Mouse (Mus musculus) natural killer cell, adult 2 months (primary cell): ENCODE results near the gene Tnf.

Experiments
- DNase-seq, 2 experiments: peaks; one replicate each; pipeline ENCODE4 v3.0.0; 2022; ENCODE audit warnings: low spot score in 2 of 2

The Tnf gene

DNA sequence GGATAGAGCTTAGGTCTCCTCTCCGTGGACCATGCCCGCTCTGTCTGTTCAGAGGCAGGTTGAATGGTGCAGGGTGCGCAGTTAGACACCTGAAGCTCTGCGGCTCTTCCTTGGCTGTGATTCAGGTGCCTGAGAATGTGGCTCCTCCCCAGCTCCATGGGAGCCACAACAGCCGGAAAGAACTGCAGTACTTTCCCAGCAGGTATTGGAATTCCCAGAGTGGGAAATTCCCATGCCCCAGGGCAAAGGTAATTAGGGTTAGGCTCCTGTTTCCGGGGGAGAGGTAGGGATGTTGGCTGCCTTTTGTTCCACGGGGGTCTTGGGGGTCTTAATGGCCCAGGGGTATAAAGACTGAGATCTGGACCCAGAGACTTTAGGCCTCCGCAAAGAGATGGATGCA is 2.9 kb downstream of the Tnf start:
- no peak for DNase-seq

DNA sequence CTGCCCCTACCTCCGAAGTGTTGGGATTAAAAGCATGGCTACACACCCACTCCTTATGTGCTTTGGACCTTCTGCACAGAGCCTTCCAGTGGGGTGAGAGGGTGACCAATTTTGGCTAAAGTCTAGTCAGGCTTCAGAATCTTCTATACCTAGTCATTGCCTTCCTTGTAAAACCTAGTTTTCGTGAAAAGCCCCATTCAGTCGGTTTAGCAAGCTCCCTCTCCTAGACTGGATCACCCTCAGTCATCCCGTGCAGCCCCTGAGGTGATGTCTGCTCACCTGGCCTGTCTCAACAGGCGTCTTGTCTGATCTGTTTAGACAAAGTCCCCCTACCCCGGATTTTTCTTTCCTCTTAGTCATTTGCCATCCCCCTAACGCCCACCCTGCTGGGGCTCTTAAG is 3.8 kb downstream of the Tnf start:
- DNase-seq: no peak

DNA sequence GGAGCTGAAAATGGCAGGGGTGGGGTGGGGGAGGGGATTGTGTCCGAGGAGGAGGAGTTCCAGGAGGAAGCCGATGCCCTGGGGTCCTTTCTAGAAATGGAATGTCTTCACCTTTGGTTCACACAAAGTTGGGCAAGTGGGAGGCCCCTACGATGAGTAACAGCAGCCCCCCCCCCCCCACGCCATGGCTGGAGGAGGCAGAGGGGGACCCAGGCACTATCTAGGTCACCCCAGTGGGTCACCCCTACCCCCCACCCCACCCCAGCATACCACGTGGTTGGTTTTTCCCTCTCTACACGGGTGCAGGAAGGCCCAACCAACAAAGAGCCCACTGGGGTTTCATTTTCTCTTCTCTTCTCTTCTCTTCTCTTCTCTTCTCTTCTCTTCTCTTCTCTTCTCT is 4.7 kb downstream of the Tnf start:
- no peak for DNase-seq

DNA sequence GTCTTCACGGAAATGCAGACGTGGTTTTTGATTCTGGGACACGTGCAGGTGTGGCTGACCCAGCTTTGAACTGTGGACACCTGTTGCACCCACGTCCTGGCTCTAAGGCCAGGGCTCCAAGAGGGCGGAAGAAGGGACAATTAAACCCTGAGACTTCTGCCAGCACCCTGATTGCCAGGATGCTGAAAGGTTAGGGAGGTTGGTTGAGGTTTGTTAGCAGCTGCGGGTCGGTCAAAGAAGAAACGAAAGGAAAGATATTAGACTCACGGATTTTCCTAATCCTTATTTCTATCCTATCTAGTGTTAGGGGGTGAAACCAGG is 5.5 kb downstream of the Tnf start:
- no peak for DNase-seq

DNA sequence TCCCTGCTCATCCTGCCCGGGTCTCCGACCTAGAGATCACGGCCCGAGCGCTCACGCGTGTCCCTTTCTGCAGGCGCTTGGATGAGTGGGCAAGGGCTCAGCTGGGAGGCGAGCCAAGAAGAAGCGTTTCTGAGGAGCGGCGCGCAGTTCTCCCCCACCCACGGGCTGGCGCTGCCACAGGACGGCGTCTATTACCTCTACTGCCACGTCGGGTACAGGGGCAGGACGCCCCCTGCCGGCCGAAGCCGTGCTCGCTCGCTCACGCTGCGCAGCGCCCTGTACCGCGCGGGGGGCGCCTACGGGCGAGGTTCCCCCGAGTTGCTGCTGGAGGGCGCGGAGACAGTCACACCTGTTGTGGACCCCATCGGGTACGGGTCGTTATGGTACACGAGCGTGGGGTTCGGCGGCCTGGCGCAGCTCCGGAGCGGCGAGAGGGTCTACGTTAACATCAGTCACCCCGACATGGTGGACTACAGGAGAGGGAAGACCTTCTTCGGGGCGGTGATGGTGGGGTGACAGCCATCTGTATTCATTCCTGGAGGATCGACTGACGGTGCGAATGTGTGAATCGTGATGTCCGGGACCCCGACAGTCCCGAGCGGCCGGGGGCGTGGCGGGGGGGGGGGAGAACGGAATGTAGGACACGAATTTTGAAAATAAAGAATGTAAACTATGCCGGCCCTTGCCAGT is 6.0 kb downstream of the Tnf start:
- DNase-seq: peak; percentile 83 to 91

- DNase-seq: no peak
Measured at GRCm38 (mm10) chr17:35194844-35195630, 6.8 kb downstream of the Tnf start.

DNA sequence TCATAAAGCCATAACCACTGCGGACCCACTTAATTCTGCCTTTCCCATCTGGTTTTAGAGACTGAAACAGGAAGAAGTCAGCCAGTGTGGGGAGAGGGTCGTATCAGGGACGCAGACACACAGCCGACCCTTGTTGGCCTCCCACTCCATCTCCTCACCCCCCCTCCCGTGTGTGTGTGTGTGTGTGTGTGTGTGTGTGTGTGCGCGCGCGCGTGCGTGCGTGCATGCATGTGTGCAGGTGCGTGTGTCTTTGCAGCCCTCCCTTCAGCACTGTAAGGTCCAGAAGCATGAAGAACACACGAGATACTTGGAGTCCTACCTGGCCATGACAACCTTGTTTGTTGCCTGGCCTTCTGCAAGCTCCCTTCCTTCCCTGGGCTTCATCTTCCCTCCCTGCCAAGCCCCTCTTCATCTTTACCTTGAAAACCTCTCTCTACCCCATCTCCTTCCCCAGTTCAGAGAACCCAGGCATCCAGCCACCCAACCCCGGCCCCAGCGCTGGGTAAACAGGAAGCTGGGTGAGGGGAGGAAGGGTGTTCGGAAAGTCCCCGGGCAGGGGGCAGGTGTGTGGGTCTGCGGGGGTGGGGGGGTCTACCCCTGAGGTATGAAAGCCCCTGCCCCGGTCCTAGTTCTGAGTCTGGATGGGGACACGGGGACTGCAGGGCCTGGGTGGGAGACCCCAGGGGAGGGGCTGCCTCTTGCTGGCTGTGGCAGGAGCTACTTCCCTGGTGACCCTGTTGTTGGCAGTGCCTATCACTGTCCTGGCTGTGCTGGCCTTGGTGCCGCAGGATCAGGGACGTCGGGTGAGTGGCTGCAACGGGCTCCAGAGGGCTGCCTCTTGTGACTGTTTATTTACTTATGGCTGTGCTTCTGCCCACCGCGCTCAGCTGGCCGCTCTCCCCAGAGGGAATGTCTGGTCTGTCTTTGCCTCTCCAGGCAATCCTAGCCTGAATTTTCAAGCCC is 7.6 kb downstream of the Tnf start, which contains the start of gene Ltb:
Gene Ltb (plus strand): TSS at position 559 of the 963 bp plus-strand sequence.
- peak; percentile 66 to 81 for DNase-seq

- no peak for DNase-seq
Measured at GRCm38 (mm10) chr17:35192924-35193323, 8.9 kb downstream of the Tnf start.

DNA sequence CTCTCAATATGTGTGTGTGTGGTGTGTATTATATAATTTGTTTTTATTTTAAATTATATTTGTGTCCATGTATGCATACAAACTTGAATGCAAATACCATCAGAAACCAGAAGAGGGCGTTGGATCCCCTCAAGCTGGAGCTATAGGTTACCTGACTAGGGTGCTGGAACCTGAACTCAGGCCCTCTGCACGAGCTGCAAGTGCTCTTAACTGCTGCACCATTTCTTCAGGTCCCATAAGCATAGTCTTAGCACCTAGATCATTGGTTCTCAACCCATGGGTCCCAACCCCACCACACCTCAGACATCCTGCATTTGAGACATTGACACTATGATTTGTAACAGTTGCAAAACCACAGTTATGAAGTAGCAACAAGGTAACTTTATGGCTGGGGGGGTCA is 10.1 kb downstream of the Tnf start:
- no peak for DNase-seq

DNA sequence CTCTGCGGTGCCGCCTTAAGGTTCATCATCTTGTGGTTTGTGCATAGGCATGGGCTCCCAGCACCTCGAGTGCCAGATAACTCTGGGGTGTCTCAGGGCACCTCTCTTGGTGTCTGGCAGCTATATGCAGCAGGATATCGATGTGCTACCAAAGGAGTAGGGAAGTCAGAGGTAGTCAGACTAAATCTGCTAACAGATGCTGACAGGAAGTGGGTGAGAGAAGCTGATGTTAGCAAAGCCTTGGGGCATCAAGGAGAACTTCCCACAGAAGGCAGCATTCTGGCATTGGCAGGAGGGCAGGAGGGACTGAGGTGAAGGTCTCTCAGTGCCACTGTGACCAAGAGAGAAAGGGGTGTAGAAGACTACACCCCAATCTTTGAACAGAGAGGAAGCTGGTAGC is 11.7 kb downstream of the Tnf start:
- DNase-seq: peak; percentile 61 to 63

DNA sequence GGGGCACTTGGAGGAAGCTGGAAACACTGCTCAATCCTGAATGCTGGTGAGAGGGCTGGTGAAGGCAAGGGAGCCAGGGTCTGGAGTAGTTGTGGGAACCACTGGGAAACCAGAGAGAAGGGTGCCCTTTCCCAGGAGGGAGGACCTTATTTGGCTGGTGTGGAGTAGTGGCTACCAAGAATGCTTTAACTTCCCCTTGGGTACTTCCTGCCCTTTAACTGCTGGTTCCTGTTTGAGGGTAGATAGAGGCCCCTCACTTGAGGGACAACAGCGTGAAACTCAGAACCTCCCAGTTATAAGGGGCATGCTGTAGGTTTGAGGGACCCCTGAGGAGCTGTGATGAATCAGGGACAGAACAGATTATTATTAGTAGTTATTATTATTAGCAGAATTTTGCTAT is 12.6 kb downstream of the Tnf start:
- no peak for DNase-seq

DNA sequence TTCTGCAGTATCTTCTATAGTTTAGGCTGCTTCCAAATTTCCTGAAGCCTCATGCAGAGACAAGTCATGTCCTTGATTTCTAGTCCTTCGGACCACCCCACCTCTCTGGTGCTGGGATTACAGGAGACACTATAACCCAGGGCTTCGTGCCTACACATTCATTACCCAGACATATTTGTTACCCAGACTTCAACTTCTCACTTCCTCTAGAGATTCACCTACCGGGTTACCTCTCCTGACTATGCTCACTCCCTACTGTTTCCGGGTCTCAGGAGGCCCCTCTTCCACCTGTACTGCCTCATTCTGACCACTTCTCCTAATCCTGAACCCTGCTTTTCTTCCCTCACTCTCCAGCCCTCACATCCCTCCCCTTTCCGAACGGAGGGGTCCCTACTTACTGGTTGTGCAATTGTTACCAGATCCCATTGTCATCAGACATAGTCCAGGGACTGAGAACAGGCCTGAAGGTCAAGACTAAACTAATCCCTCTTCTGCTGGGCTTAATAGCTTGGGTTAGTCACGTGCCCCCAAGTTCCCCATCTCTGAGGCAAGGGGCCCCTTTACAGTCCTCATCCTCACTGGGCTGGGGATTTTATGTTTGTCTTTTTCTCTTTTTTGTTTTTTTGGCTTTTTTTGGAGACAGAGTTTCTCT is 13.7 kb downstream of the Tnf start, which contains the start of gene Lst1:
Gene Lst1 (minus strand): TSS at position 481 of the 652 bp plus-strand sequence.
- no peak for DNase-seq

DNA sequence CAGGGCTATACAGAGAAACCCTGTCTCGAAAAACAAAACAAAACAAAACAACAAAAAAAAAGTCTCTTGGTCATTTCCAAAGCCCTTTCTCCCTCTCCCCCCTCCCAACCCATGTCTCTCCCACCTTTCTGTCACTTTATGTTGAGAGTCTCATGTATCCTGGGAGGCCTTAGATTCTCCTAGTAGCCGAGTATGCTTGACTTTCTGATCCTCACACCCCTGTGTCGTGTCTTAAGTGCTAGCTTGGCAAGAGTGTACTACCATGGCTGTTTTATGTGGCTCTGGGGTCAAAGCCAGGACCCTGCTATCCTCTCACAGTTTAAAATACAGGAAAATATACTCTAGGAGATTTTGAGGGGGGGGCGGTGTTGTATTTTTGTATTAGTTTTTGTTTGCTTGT is 14.5 kb downstream of the Tnf start:
- DNase-seq: no peak

- DNase-seq: peak; percentile 63 to 73
Measured at GRCm38 (mm10) chr17:35186681-35187080, 15.1 kb downstream of the Tnf start.

- peak; percentile 74 to 81 for DNase-seq
Measured at GRCm38 (mm10) chr17:35185639-35186611, 15.9 kb downstream of the Tnf start.

DNA sequence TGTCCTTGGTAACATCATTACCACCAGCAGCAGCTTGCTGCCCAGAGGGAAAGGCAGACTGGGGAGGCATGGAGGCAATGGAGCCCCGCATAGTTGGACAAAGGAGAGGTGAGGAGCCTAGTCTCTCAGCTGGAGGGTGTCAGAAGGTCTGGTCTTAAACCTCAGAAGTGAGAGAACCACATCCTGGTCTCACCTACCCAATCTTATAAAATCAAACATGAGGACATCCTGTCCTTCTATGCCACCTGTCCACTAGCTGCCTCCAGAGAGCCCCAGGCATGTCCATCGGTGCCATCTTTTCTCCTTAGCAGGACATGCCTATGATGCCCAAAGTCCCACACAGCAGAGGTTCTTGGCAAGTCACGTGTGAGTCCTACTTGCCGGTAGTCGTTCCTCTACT is 21.7 kb downstream of the Tnf start:
- peak; percentile 49 to 69 for DNase-seq

GRCm38 (mm10) chr17:35178528-35178927 is 23.3 kb downstream of the Tnf start:
- DNase-seq: peak; percentile 70 to 79

GRCm38 (mm10) chr17:35175968-35176367 is 25.8 kb downstream of the Tnf start, which contains the start of gene Aif1:
Gene Aif1, minus strand, starts transcription at chr17:35176068.
- no peak for DNase-seq

DNA sequence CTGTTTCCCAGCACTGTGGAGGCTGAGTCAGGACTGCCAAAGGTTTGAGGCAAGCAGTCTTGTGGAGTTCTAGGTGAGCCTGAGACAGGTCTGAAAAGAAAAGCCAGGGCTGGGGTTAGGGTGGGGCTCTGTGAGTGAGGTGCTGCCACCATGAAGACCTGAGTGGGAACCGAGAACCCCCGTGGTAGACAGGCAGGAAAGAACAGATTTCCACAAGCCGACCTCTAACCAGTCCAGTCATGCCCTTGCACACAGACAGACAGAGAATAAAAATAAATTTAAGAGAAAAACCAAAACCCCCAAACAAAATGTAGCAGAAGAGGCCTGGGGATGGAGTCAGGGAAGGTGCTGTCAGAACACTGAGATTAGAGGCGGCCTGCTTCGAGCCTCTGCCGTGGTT is 26.4 kb downstream of the Tnf start:
- no peak for DNase-seq

- DNase-seq: no peak
Measured at GRCm38 (mm10) chr17:35174201-35174977, 27.4 kb downstream of the Tnf start.
